Mouse (Mus musculus) neural tube, embryonic 14.5 days (tissue): ENCODE results near the gene Calcoco2. TPM values are rescaled to one million over a fixed set of nuclear protein-coding genes. Genes with fewer than 3 reads are reported as not detected.
A peak's percentile ranks its signal among the peaks of the same experiment; 100 is the strongest.

Experiments used
- ATAC-seq: fragments of 200-750 bp; cut with Nextera tagmentation; 2 replicates; pipeline ENCODE4 v1.8.0; 2017; ENCODE audit warnings: low read depth, mild to moderate bottlenecking, moderate TSS enrichment, moderate library complexity
- H3K27ac ChIP-seq: fragments of 300-500 bp; sonication (generic); 2 replicates; pipeline ENCODE4 v1.5.1; 2014; ENCODE audit warnings: low read depth, mild to moderate bottlenecking, control low read depth, low read length, moderate library complexity, mixed read lengths
- H3K27me3 ChIP-seq: fragments of 300-500 bp; sonication (generic); 2 replicates; pipeline ENCODE4 v1.6.1; 2014; ENCODE audit warnings: low read length; ENCODE audit not compliant: control insufficient read depth, insufficient read depth
- H3K36me3 ChIP-seq: fragments of 300-500 bp; sonication (generic); 2 replicates; pipeline ENCODE4 v1.6.1; 2014; ENCODE audit warnings: low read length, mixed read lengths; ENCODE audit not compliant: control insufficient read depth, insufficient read depth
- H3K4me1 ChIP-seq: fragments of 300-500 bp; sonication (generic); 2 replicates; pipeline ENCODE4 v1.6.1; 2014; ENCODE audit warnings: low read length; ENCODE audit not compliant: control insufficient read depth, insufficient read depth
- H3K4me2 ChIP-seq: fragments of 300-500 bp; sonication (generic); 2 replicates; pipeline ENCODE4 v1.6.1; 2014; ENCODE audit warnings: mild to moderate bottlenecking, low read depth, low read length, control low read depth
- H3K4me3 ChIP-seq: fragments of 300-500 bp; sonication (generic); 2 replicates; pipeline ENCODE4 v1.5.1; 2014; ENCODE audit warnings: low read depth, low read length, control low read depth, mixed read lengths
- H3K9ac ChIP-seq: fragments of 300-500 bp; sonication (generic); replicated peaks from 2 replicates; pipeline ENCODE4 v1.6.1; 2014; ENCODE audit warnings: low read depth, mild to moderate bottlenecking, control low read depth, low read length, mixed read lengths
- H3K9me3 ChIP-seq: fragments of 300-500 bp; sonication (generic); 2 replicates; pipeline ENCODE4 v1.6.1; 2016; ENCODE audit warnings: low read length; ENCODE audit not compliant: control insufficient read depth
- WGBS: fragments of 180-500 bp; shearing (Covaris S2); extraction: QIAGEN DNeasy Blood & Tissue Kit; methylation state at CpG from one replicate; pipeline ENCODE4 v1.1.7; 2014; 5-methylcytosine and 5-hydroxymethylcytosine counted together
- polyA plus RNA-seq: library from polyadenylated mRNA; unstranded; fragments of >200 nt; fragmentation: Nextera tagmentation; extraction: Ambion mirVana; gene quantifications from 2 replicates; pipeline ENCODE4 v1.2.1, GENCODE M21; 2014

Gene Calcoco2
- polyA plus RNA-seq, 1 experiment from 2014 or later, result not detected

- WGBS, result 11% methylated on average over 3 of the region's 3 CpGs
- no peaks in the 10 kb centered on the region for H3K27me3 ChIP-seq
- no peaks in the 10 kb centered on the region for H3K4me1 ChIP-seq
- H3K36me3 ChIP-seq, result no peaks in the 10 kb centered on the region
- H3K4me2 ChIP-seq, result no peak overlapping the region
- H3K9me3 ChIP-seq, result no peaks in the 10 kb centered on the region
- H3K9ac ChIP-seq, result no peak overlapping the region
- H3K4me3 ChIP-seq, result no peak overlapping the region
- no peak overlapping the region for H3K27ac ChIP-seq
- no peak for ATAC-seq
Measured at GRCm38 (mm10) chr11:96093361-96093760, 18.4 kb downstream of the Calcoco2 start.

- no peak for ATAC-seq
- no peak overlapping the region for H3K9ac ChIP-seq
Measured at GRCm38 (mm10) chr11:96092674-96093291, 19.0 kb downstream of the Calcoco2 start.

GRCm38 (mm10) chr11:96091073-96091472 is 20.7 kb downstream of the Calcoco2 start:
- WGBS, result 66% methylated on average over 2 of the region's 2 CpGs
- H3K4me2 ChIP-seq, result no peak overlapping the region
- no peak for ATAC-seq

More at GRCm38 (mm10) chr11:96092674-96093291, 19.0 kb downstream of the Calcoco2 start:
- WGBS, result 53% methylated on average over 7 of the region's 7 CpGs
- Histone ChIP-seq H3K4me2 (no peak overlapping the region), H3K27ac (no peak overlapping the region), H3K9me3 (no peaks in the 10 kb centered on the region), H3K36me3 (no peaks in the 10 kb centered on the region), H3K4me3 (no peak overlapping the region), H3K27me3 (no peaks in the 10 kb centered on the region), H3K4me1 (no peaks in the 10 kb centered on the region)

DNA sequence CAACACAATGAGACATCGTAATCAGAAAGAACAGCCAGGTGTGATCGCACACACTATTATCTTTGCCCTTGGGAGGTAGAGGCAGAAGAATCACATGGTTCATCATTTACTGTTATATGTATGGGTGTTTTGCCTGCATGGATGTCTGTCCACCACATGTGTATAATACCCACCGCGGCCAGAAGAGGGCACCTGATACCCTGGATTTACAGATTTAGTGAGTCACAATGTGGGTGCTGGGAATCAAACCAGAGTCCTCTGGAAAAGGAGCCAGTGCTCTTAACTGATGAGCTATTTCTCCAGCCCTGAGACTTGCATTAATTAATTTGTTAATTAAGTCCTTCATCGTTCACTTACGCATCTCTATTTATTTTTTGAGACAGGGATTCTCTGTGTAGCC is 23.8 kb downstream of the Calcoco2 start:
- no peak overlapping the region for H3K4me2 ChIP-seq
- no peak overlapping the region for H3K27ac ChIP-seq
- no peaks in the 10 kb centered on the region for H3K36me3 ChIP-seq
- H3K4me1 ChIP-seq, result no peaks in the 10 kb centered on the region
- H3K9ac ChIP-seq, result no peak overlapping the region
- no peak for ATAC-seq
- H3K27me3 ChIP-seq, result no peaks in the 10 kb centered on the region
- 91% methylated on average over 6 of the region's 6 CpGs for WGBS
- H3K9me3 ChIP-seq, result no peaks in the 10 kb centered on the region
- no peak overlapping the region for H3K4me3 ChIP-seq

More at GRCm38 (mm10) chr11:96091073-96091472, 20.7 kb downstream of the Calcoco2 start:
- H3K4me1 ChIP-seq, result no peaks in the 10 kb centered on the region
- no peaks in the 10 kb centered on the region for H3K9me3 ChIP-seq
- H3K36me3 ChIP-seq, result no peaks in the 10 kb centered on the region
- H3K4me3 ChIP-seq, result no peak overlapping the region
- no peaks in the 10 kb centered on the region for H3K27me3 ChIP-seq
- no peak overlapping the region for H3K9ac ChIP-seq
- no peak overlapping the region for H3K27ac ChIP-seq

- no peak overlapping the region for H3K27ac ChIP-seq
- no peaks in the 10 kb centered on the region for H3K9me3 ChIP-seq
- no peak overlapping the region for H3K9ac ChIP-seq
- no peak overlapping the region for H3K4me2 ChIP-seq
- no peaks in the 10 kb centered on the region for H3K4me1 ChIP-seq
- H3K4me3 ChIP-seq, result no peak overlapping the region
- no peak for ATAC-seq
- no peaks in the 10 kb centered on the region for H3K27me3 ChIP-seq
- 79% methylated on average over 3 of the region's 3 CpGs for WGBS
- H3K36me3 ChIP-seq, result no peaks in the 10 kb centered on the region
Measured at GRCm38 (mm10) chr11:96082682-96083081, 29.1 kb downstream of the Calcoco2 start.

DNA sequence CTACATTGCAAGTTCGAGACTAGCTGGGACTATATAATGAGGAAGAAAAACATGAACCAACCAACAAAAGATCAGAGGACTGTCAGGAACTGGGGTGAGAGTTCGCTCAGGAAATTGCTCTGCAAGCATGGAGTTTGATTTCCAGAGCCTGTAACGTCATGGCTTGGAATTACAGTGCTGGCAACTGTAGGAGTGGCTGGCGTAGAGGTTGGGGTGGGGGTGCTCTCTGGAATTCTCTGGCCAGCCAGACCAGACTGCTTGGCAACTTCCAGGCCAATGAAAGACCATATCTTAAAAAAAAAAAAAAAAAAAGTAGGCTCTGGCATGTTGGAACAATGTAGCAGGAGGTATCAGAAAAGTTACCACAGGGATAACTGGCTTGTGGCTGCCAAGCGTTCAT is 31.0 kb downstream of the Calcoco2 start:
- Histone ChIP-seq H3K9me3 (no peaks in the 10 kb centered on the region), H3K4me2 (no peak overlapping the region), H3K27me3 (no peaks in the 10 kb centered on the region), H3K9ac (no peak overlapping the region), H3K27ac (no peak overlapping the region), H3K4me1 (no peaks in the 10 kb centered on the region), H3K36me3 (no peaks in the 10 kb centered on the region), H3K4me3 (no peak overlapping the region)
- 84% methylated on average over 5 of the region's 5 CpGs for WGBS
- no peak for ATAC-seq

GRCm38 (mm10) chr11:96076221-96077105 is 35.3 kb downstream of the Calcoco2 start:
- H3K4me2 ChIP-seq, result peak overlapping the region; percentile 54
- H3K4me3 ChIP-seq, result peak overlapping the region; percentile 28
- peaks cover 5% of the 10 kb centered on the region; the same call in 1 of the 2 replicates for H3K4me1 ChIP-seq
- no peaks in the 10 kb centered on the region for H3K27me3 ChIP-seq
- 0 out of 2 replicates have a peak overlapping the region, but pooled peaks have one; percentile 12 for H3K9ac ChIP-seq
- no peak for ATAC-seq
- H3K36me3 ChIP-seq, result no peaks in the 10 kb centered on the region
- 69% methylated on average over 13 of the region's 13 CpGs for WGBS
- H3K9me3 ChIP-seq, result no peaks in the 10 kb centered on the region
- H3K27ac ChIP-seq, result peak overlapping the region; percentile 85

DNA sequence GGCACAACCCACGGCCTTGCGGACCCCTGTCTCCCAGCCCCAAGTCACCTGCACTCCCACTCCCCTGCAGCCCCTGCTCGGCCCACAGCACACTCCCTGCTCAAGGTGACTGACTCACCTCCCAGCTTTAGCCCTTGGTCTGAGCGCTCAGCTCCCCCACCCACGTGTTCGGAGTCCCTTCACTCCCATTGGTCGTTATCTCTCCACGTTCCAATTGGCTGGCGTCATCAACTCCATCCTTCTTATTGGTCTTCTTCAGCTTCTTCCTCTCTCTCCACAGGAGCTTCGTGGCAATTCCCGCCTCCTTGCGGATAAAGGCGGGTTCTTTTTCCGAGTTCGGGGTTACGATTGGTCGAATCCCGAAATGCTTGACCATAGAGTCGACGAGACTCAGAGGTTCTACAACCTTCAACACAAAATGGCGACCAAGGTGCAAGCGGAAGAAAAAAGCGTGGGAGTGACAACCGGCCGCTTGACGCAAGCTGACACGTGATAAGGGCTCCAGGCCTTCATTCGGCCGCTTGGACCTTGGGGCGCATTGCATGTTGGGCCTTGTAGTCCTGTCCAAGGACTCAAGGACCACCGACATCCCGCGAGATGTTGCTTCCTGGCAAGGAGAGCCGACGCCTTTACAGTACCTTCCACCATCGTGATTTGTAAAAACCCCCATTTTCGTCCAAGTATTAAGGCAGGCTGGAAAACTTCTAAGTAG is 36.1 kb downstream of the Calcoco2 start, which contains the start of gene Atp5g1:
TSS of gene Atp5g1 (minus strand) at position 162 of the 712 bp plus-strand sequence.
- Histone ChIP-seq H3K4me1 (peaks cover 5% of the 10 kb centered on the region; the same call in 1 of the 2 replicates), H3K27me3 (no peaks in the 10 kb centered on the region), H3K9me3 (no peaks in the 10 kb centered on the region), H3K36me3 (no peaks in the 10 kb centered on the region; the same call in 1 of the 2 replicates), H3K4me2 (peak within 1 kb of the TSS; percentile 82), H3K9ac (peak within 1 kb of the TSS; percentile 80), H3K27ac (peak within 1 kb of the TSS; percentile 87), H3K4me3 (peak within 1 kb of the TSS; percentile 62)
- ATAC-seq, result peak; percentile 97
- WGBS, result under 1% methylated on average over 37 of the region's 37 CpGs
